Mouse (Mus musculus) thymus, adult 2 months (tissue): ENCODE results near the gene Ankrd2.

Experiments used
- CTCF ChIP-seq: fragments of 200-500 bp; IDR thresholded peaks from 2 replicates; pipeline ENCODE4 v1.5.1; 2012; ENCODE audit warnings: mild to moderate bottlenecking, control low read depth, low read length, moderate library complexity, borderline replicate concordance; ENCODE audit not compliant: control insufficient read depth, poor library complexity, insufficient read depth; ENCODE audit errors: extremely low read depth
- POLR2A ChIP-seq: fragments of 200-500 bp; IDR thresholded peaks from 2 replicates; pipeline ENCODE4 v1.6.1; 2012; ENCODE audit warnings: mild to moderate bottlenecking, low read length, control low read depth, moderate library complexity; ENCODE audit not compliant: control insufficient read depth, poor library complexity, insufficient read depth; ENCODE audit errors: extremely low read depth

DNA sequence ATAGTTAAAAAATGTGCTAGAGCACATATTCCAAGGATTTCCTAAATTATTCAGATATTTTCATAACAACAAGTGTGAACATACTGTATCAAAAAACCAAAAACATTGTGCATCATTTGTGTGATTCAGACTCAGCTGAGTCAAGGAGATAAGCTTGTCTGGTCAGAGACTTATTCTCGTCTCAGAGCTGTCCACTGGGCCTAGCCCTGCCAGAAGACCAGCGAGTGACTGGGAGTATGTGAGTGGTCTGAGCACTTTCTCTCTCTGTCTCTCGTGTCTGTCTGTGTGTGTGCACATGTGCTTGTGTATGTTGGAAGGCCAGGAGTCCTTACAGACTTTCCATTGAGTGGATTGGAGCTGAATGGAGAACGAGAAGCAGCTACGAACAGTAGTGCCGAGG, 20.8 kb upstream of the Ankrd2 start:
- TF ChIP-seq POLR2A (no peak), CTCF (no peak)
